Mouse (Mus musculus): ENCODE data around the gene Mgll. TPM values are rescaled to one million over a fixed set of nuclear protein-coding genes. Genes with fewer than 3 reads are reported as not detected.

Gene Mgll
- polyA plus RNA-seq, 1 experiment, result 189 TPM

GRCm38 (mm10) chr6:88842731-88843151 is 118.5 kb downstream of the Mgll start:
- DNase-seq (ENCODE audit: extremely low spot score in 1 of 2, low spot score in 1 of 2), result peak in 1 of 2 experiments; percentile 52

DNA sequence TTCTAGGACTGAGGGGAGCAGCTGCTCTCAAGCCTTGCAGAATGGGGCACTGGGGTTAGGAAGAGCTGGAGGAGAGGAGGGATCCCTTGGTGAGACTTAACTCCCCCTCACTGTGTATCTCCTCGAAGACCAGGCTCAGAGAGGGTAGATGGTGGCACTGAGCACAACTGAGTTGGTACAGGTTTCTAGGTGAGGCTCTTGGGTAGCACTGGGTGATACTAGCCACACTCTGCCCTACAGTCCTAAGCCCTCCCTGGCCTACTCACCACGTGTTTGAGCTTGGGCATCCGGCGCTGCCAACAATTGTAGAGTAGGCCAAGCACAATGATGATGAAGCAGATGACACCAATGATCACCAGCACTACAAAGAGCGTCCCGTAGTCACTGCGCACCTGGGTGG is 119.0 kb downstream of the Mgll start:
- no peak for DNase-seq (ENCODE audit: extremely low spot score in 1 of 2, low spot score in 1 of 2)

DNA sequence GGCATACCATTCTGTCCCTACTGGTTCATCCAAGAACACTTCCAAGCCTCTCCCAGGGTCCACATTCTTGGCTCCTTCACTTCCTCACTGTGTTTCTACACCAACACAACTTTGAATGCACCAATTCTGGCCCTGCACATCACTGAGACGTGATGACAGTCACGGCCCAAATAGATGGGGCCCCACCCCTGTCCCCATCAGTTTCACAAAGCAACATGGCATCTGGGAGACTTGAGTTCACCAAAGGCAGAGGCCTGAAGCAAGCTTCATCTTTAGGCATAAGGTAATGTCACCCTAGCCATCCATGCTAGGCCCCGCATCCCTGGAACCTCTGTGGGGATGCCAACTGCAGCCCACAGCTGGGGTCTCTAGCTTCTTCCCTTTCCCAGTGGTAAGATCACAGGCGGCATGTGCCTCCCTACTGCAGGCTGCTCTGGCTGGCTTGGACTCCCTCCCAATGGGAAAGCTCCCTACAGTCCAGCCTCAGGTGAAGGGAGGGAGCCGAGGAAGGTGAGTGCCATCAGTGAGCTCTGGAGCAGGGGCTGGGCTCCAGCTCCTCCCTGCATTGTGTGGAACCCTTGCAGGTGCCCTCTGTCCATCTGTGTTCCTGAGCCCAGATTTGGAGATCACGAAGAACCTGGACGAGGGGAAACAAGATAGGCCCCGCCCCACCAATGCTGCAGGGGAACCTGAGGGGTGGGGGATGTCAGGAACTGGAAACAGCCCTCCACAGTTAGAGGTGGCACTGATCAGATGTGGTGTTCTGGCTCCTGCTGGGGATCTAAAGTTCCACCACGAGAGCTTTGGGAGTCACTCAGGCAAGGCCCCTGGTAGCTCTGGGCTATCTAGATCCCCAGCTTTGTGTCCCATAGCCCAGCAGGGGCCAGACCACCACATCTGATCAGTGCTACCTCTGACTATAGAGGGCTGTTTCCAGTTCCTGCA is 119.8 kb downstream of the Mgll start:
- no peak for DNase-seq (ENCODE audit: extremely low spot score in 1 of 2, low spot score in 1 of 2)

DNA sequence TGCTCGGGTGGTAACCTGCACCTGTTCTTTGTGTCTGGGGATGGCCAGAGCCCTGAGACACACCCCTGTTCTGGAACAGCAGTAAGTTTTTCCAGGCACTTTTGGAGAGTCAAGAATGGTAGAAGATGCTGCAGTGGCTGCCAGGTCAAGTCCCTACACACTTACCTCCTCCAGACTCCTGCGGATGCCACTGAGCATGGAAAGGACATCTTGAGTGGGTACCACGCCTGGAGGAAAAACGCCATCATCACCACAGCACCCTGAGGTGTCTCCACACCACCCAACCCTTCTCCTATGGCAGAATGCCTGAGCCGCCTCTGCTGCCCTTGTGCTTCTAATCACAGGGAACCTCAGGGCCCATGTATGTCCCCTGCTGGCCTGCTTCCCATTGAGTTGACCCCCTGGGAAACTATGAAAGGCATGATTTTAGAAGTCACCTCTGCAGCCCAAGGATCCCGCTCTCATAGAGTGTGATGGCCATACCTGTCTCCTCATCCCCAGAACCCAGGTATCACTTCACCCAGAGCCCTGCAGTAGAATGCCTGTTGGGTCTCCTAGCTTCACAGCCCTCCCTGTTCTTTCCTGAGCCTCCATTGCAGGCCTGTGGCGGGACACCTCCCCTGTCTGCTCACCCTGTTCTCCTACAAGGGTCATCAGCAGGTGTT is 120.8 kb downstream of the Mgll start:
- DNase-seq (ENCODE audit: extremely low spot score in 1 of 2, low spot score in 1 of 2), result no peak

GRCm38 (mm10) chr6:88847571-88847970 is 123.4 kb downstream of the Mgll start:
- DNase-seq (ENCODE audit: extremely low spot score in 1 of 2, low spot score in 1 of 2), result no peak

DNA sequence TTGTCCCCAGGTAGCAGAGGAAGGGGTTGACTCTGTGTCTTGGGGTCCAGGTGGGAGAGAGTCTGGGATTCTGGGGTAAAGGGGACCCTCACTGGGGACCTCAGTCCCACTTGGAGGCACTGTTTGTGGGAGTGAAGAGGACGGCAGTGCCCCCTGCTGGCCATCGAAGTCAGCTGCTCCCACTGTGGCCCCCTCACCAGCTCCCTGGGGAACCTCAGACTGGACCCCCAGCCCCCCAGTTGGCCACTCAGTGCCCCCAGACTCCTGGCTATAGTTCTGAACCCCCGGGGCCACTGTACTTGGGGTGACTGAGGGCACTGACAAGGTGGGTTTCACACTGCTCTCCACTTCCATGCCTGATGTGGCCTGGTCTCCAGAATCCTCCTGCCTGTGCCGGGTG is 125.1 kb downstream of the Mgll start:
- DNase-seq (ENCODE audit: extremely low spot score in 1 of 2, low spot score in 1 of 2), result no peak

DNA sequence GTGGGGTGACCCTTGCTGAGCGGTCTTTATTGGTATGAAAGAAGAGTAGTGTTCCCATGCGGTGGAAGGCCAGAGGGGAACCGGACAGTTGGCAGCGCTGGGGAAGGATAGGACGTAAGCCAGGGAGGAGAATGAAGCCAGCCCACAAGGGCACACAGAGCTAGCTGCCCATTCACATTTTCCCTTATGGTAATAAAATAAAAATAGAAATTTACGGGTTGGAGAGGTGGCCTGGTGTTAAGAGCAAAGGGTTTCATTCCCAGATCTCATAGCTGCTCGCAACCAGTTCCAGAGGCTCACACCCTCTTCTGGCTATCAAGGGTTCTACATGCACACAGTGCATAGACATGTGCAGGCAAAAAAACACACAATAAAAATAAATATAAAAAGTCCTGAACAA is 125.8 kb downstream of the Mgll start:
- no peak for DNase-seq (ENCODE audit: extremely low spot score in 1 of 2, low spot score in 1 of 2)

DNA sequence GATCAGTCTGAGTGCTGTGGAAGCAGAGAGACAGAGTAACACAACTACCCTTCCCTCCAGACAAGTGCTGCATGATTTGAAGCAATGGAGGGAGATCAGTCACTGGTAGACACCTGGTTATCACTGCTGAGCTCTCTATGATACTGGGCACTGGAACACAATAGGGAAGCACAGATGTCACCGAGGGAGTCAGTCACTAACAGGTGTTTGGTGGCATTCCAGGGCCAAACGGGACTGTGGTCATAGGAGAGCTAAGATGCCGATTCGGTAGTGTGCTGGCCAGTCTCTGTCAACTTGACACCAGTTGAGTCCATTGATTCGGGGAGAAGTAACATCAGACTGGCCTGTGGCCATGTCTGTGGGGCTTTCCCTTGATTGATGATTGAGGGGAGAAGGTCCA is 130.3 kb downstream of the Mgll start:
- DNase-seq (ENCODE audit: extremely low spot score in 1 of 2, low spot score in 1 of 2), result no peak

- DNase-seq (ENCODE audit: extremely low spot score in 1 of 2, low spot score in 1 of 2), result peak in 1 of 2 experiments; percentile 87
Observed at GRCm38 (mm10) chr6:88855636-88856035, 131.4 kb downstream of the Mgll start.

GRCm38 (mm10) chr6:88857249-88857648 is 133.0 kb downstream of the Mgll start:
- DNase-seq (ENCODE audit: extremely low spot score in 1 of 2, low spot score in 1 of 2), result no peak

DNA sequence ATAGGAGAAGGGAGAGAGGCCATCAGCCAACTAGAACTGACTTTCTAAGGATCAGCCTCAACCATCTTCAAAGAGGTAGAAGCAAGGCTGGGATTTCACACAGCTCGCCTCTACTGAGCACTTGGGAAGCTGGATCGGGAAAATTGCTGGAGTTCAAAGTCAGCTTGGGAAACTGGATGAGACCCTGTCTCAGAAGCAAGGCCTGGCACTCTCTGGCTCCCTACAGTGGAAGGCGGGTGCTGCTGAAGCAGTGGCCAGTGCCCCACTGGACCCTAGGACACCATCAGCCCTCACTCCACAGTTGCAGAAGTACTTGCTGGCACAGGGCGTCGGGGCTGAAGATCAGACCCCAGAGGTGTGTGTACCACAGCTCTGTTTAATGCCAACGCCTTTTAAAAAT is 133.6 kb downstream of the Mgll start:
- no peak for DNase-seq (ENCODE audit: extremely low spot score in 1 of 2, low spot score in 1 of 2)

- DNase-seq (ENCODE audit: extremely low spot score in 1 of 2, low spot score in 1 of 2), result no peak
Observed at GRCm38 (mm10) chr6:88858341-88858740, 134.1 kb downstream of the Mgll start.

GRCm38 (mm10) chr6:88860914-88861313 is 136.7 kb downstream of the Mgll start:
- DNase-seq (ENCODE audit: extremely low spot score in 1 of 2, low spot score in 1 of 2), result peak in 1 of 2 experiments; percentile 65

DNA sequence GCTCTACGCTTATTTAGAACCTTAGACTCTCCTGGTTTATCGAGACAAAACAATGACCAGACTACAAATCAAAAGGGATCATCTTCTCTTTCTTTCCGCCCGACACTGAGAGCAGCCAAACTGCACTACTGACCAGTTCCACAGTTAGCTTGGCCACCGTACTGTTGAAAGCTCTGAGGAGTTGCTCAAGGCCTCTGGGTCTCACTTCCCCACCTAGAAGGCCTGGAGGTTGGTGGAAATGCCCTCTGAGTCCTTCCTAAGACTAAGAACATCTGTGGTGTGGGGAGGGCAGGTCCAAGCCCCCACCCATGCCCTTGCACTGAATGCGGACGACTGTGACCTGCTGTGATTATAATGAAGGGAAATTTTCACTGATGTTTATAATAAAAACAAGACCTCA is 141.5 kb downstream of the Mgll start:
- DNase-seq (ENCODE audit: extremely low spot score in 1 of 2, low spot score in 1 of 2), result no peak

DNA sequence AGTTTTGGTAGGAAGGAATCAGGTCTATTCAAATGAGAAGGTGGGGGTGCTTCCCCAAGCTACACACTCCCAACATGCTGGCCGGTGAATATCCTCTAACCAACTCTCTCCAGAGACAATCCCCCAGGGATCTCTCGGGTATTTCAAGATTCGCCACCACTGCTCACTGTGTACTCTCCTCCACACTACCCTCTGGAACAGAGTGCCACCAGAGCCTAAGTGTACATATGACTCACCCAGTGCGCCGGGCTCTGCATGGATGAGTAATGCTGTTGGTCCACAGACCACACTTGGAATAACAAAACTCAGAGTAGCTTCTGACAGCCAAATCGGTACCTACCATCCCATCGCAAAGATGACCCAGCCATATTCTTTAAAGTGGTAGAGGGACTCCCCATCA is 145.2 kb downstream of the Mgll start:
- peak; percentile 41 to 65 for DNase-seq (ENCODE audit: extremely low spot score in 1 of 2, low spot score in 1 of 2)

DNA sequence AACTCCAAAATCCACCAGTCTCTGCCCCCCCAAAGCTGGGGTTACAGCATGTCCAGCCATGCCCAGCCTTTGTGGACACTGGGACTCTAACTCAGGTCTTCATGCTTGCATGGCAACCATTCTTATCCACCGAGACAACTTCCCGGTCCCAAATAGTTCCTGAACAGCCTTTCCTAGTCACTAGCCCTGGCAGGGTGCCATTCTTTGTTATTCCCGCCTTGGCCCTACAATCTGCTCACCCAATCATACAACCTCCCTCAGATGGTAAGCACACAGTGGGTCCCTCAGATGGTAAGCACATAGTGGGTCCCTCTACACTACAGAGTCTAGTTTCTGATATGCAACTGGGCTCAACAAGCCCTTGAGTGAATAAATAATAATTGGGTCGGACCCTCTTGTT is 146.4 kb downstream of the Mgll start:
- no peak for DNase-seq (ENCODE audit: extremely low spot score in 1 of 2, low spot score in 1 of 2)

- DNase-seq (ENCODE audit: extremely low spot score in 1 of 2, low spot score in 1 of 2), result peak; percentile 45 to 59
Observed at GRCm38 (mm10) chr6:88871546-88871945, 147.3 kb downstream of the Mgll start.

DNA sequence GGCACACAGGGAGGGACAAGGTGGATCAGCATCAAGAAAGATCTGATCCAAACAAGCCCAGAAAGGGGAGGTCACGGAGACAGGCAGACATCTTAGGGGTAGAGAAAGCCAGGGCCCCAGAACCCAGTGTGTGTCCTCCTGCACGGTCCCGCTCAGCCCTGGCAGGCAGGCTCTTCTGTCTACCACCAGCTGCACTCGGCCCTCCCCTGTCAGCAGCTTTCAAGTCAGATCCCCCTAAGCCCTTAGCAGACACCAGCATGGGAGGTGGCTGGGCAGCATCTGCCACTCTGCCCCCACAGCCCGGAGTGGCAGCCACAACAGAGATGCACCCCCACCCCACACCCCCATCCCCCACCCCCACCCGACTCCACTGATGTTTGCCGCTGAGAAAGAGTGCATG is 148.6 kb downstream of the Mgll start:
- DNase-seq (ENCODE audit: extremely low spot score in 1 of 2, low spot score in 1 of 2), result no peak

DNA sequence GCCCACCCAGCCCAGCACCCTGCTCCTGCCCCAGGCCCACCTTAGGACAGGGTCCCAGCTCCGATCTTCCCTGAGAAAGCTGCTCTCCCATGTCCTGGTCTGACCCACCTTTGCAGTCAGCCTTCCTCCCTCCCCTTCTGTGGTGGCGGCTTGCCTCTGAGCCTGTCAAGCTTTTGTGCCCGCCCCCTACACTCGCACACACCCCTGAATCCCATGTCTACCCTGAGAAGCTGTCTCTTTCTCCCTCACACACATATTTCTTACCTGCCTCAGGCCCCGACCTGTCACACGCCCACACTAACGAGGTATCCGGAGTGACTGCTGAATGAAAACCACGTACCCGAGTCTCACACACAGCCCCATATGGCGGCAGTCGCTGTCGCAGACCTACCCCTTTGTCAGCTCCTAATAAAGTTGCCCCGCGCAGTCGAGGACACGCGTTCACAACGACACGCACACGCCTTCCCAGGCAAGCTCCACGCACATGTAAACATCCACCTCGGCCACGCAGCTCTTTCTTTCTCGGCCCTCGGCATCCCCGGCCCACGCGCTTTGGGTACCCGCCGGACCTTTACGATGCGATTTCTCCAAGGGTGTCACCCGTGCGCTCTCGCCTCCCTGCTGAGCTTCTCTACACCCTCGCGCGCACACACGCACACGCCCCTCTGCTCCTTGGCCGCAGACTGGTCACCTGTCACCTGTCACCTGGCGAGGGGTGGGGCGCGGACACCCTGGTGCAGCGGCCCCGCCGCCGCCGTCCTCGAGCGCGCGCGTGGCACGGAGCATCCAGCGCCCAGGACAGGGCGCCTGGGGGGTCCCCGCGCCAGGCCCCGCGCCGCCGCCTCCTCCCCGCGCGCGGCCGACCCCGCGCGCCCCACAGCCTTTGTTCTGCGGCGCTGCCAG is 150.0 kb downstream of the Mgll start:
- peak in 1 of 2 experiments; percentile 46 for DNase-seq (ENCODE audit: extremely low spot score in 1 of 2, low spot score in 1 of 2)

- DNase-seq (ENCODE audit: extremely low spot score in 1 of 2, low spot score in 1 of 2), result peak; percentile 55 to 86
Observed at GRCm38 (mm10) chr6:88874868-88875508, 150.8 kb downstream of the Mgll start, which contains the start of gene Podxl2. Podxl2 (minus strand) TSS chr6:88875044.

Measured in frontal cortex, adult 2 months (tissue).